Mouse (Mus musculus) kidney, postnatal 14 days (tissue): ENCODE data around the gene Lhfpl3.

Experiments
- DNase-seq: peaks from one replicate; pipeline ENCODE4 v3.0.0; 2022; ENCODE audit warnings: mixed read lengths

Gene Lhfpl3

DNA sequence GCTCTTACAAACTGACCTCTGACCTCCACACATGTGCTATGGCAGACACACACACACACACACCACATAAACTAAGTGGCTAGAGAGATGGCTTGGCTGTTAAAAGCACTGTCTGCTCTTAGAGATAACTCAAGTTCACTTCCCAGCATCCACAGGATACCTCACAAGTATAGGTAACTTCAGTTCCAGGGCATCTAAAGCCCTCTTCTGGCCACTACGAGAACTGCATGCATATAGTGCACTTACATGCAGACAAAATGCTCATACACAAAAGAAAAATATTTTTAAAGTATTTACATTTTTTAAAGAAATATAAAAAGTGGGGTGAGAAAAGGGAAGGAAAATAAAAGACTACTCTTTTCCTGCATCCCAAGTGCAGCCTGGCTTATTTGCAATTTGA, 408.6 kb downstream of the Lhfpl3 start:
- no peak for DNase-seq

- DNase-seq: no peak
Observed at GRCm38 (mm10) chr5:23165947-23166350, 420.1 kb downstream of the Lhfpl3 start.

- DNase-seq: no peak
Observed at GRCm38 (mm10) chr5:23166658-23167057, 420.8 kb downstream of the Lhfpl3 start.

GRCm38 (mm10) chr5:23189633-23190032, 443.8 kb downstream of the Lhfpl3 start:
- DNase-seq: no peak

GRCm38 (mm10) chr5:23196879-23197278, 451.0 kb downstream of the Lhfpl3 start:
- DNase-seq: no peak

- DNase-seq: no peak
Observed at GRCm38 (mm10) chr5:23213086-23213485, 467.2 kb downstream of the Lhfpl3 start.

- no peak for DNase-seq
Observed at GRCm38 (mm10) chr5:23214646-23215045, 468.8 kb downstream of the Lhfpl3 start.

DNA sequence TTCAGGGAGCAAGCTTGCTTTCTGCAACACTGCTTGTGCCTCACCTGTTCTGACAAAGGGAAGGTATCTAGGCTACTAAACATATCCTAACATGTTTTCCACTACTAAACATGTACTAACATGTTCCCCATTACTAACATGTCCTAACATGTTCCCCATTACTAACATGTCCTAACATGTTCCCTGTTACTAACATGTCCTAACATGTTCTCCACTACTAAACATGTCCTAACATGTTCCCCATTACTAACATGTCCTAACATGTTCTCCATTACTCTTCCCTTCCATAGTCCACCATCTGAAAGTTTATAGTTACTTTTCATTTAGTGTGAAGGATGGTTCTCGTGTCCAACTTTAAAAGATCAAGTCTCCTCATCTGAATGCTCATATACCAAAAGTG, 473.8 kb downstream of the Lhfpl3 start:
- no peak for DNase-seq

DNA sequence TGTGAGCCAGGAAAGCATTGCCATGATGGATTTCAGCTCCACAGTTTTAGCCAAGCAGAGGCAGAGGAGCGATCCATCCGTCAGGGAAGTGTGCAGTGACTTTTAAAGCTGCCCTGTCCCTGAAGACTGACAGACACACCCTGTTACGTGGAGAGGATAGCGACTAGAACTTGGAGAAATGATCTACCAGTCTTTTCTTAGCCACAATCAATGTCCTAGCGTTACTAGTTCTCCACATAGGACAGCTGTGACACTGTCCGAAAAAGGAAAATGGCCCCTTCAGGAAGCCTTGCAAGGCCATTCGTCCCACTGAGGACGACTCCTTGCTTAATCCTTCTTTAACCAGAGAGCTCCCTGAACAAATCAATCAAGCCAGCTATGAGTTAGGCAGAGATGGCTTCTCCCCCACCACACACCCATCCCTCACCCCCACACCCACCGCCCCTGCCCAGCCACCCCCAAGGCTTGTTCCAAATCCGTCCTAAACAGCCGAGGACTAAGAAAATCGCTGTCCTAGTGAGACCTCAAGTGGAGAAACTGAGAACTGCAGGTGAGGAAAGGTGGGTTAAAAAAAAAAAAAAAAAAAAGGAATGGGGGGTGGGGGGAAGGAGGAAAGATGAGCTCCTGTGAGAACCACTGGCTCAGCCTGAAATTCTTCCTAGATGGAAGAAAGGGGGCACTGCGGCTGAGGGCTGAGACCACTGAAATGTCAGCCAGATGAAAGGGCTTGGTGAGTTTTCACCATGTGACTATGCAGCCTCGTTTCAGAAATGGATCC, 479.1 kb downstream of the Lhfpl3 start:
- DNase-seq: peak; percentile 59

- DNase-seq: no peak
Observed at GRCm38 (mm10) chr5:23225621-23226020, 479.8 kb downstream of the Lhfpl3 start.

DNA sequence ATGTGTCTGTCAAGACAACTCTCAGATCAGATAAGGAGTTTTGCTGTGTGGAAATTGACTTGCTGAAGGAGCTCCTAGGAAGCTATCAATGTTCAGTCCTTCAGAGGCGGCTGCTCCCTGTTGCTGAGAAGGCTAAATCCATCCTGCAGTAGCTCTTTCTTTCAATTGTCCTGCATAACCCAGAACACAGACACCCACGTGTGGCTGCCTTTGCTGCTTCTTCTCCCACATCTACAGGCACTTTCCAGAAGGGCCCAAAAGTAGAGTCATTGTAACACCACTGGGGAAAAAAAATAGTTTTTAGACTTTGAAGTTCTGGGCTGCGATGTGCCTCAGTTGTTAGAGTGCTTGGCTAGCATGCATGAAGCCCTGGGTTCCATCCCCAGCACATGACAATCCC, 480.9 kb downstream of the Lhfpl3 start:
- no peak for DNase-seq

- DNase-seq: peak; percentile 27
Observed at GRCm38 (mm10) chr5:23246974-23247373, 501.1 kb downstream of the Lhfpl3 start.

- DNase-seq: no peak
Observed at GRCm38 (mm10) chr5:23247784-23248183, 501.9 kb downstream of the Lhfpl3 start.

GRCm38 (mm10) chr5:23248303-23248702, 502.4 kb downstream of the Lhfpl3 start:
- no peak for DNase-seq

DNA sequence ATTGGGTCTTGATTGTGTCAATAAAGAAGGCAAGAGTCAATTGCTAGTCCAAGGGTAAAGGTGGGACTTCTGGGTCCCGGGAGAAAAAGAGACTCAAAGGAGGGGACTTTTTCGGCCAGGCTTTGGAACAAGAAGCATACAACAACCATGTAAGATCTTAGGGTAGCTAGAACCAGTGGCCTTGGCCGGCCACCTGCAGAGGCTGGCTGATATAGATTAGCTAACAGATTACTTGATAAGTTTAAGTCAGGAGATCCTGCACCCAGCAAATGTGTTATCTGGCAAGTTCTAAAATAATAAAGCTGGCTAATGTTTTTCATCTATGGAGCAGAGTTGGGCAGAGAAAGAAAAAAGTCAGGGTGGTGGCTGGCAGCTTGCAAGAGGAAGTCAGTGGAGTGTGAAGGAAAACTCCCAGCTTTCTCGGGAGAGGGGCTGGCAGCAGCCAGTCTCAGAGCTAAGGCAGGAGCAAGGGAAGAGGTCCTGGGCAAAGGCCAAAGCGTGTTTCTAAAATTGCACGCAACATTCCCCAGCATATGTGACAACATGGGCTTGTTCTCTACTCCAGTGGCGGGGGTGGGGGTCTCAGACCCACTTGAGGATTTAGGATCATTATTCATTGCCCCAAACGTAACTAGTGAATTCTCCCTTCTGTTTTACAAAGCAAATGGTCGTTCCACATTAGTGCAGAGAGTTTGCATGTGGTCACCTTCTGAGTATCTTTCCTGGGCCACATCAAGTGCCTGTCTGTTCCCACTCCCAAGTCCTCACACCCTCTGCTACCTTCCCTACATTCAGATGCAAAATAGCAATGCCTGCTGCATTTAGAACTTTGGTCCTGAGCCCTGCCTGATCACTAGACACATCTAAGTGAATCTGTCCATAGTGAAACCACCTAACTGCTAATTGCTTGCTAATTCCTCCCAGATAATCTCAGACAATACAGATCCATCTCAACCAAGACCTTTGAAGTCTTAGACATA, 504.3 kb downstream of the Lhfpl3 start:
- peak; percentile 67 for DNase-seq

- DNase-seq: peak; percentile 80
Observed at GRCm38 (mm10) chr5:23251462-23252224, 505.8 kb downstream of the Lhfpl3 start.

- DNase-seq: peak; percentile 20
Observed at GRCm38 (mm10) chr5:23255816-23256418, 510.1 kb downstream of the Lhfpl3 start.

DNA sequence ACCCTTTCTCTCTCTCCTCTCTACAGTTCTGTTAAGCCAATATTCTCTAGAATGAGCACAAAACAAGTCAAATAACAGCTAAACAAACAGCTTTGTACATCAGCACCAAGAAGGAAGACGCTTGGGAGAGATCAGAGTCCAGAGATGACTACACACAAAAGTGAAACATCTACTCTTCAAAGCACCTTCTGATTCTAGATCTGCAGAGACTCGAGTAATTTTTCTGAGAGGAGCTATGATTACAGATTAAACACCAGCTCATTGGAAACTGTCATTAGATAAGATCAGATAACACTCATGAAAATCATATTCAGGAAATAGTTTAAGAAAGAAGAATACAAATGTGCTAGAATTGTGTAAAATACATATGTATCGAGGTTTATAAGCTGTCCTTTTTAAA, 527.5 kb downstream of the Lhfpl3 start:
- no peak for DNase-seq

DNA sequence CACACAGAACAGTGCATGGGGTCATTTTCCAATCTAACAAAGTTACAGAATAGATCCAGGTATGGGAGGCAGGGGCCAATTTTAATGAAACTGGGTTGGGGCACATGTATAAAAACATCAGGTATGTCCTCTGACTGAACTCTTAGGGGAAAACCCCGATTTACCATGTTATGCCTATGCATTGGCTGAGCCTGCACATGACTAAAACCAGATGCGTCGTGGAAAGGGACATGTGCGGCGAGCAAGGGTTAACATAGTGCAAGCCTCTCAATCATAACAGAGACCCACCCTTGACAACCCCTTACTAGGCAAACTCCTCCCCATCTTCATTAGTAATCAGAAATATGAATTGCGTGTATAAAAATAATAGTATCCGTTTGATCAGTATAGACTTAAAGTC, 533.5 kb downstream of the Lhfpl3 start:
- DNase-seq: no peak

GRCm38 (mm10) chr5:23284884-23285283, 539.0 kb downstream of the Lhfpl3 start:
- DNase-seq: peak; percentile 3

DNA sequence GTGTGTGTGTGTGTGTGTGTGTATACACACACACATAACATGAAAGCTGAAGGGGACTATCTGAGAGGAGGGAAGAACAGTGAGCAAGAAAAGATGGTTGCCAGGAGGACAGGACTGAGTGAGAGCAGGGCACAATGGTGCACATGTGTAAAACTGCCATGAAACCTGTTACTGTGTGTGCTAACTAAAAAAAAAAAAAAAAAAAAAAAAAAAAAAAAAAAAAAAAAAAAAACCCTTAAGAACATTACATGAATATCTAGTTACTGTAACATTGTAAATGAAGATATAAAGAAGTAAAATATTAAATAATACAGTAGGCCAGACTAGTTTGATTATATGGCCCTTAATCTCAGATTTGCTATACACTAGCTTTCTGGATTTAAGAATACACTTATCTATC, 543.3 kb downstream of the Lhfpl3 start:
- no peak for DNase-seq
